Mouse (Mus musculus) heart, postnatal 0 days (tissue): ENCODE measurements around the gene Dapk2. TPM values are rescaled to one million over a fixed set of nuclear protein-coding genes. Genes with fewer than 3 reads are reported as not detected.
A peak's percentile ranks its signal among the peaks of the same experiment; 100 is the strongest.

Experiments used
- ATAC-seq: fragments of 200-750 bp; cut with Nextera tagmentation; 2 replicates; pipeline ENCODE4 v1.8.0; 2017; ENCODE audit warnings: low read depth, moderate number of reproducible peaks, moderate library complexity; ENCODE audit not compliant: insufficient read depth
- DNase-seq: peaks from one replicate; pipeline ENCODE4 v3.0.0-alpha.2; 2016; ENCODE audit warnings: low spot score
- H3K27ac ChIP-seq: fragments of 300-500 bp; sonication (generic); 2 replicates; pipeline ENCODE4 v1.5.1; 2014; ENCODE audit warnings: low read depth, mild to moderate bottlenecking
- H3K27me3 ChIP-seq: fragments of 300-500 bp; sonication (generic); 2 replicates; pipeline ENCODE4 v1.6.1; 2014; ENCODE audit warnings: low read length, mixed read lengths; ENCODE audit not compliant: control insufficient read depth, insufficient read depth
- H3K36me3 ChIP-seq: fragments of 300-500 bp; sonication (generic); replicated peaks from 2 replicates; pipeline ENCODE4 v1.6.1; 2014; ENCODE audit warnings: low read length, mixed read lengths; ENCODE audit not compliant: control insufficient read depth, insufficient read depth
- H3K4me1 ChIP-seq: fragments of 300-500 bp; sonication (generic); 2 replicates; pipeline ENCODE4 v1.6.1; 2014; ENCODE audit warnings: antibody characterized with exemption; ENCODE audit not compliant: control insufficient read depth, insufficient read depth
- H3K4me2 ChIP-seq: fragments of 300-500 bp; sonication (generic); 2 replicates; pipeline ENCODE4 v1.6.1; 2014; ENCODE audit warnings: low read depth, mild to moderate bottlenecking, low read length, moderate library complexity
- H3K4me3 ChIP-seq: fragments of 300-500 bp; sonication (generic); 2 replicates; pipeline ENCODE4 v1.5.1; 2014; ENCODE audit warnings: low read depth, low read length
- H3K9ac ChIP-seq: fragments of 300-500 bp; sonication (generic); replicated peaks from 2 replicates; pipeline ENCODE4 v1.6.1; 2014; ENCODE audit warnings: low read depth, low read length, mixed read lengths
- H3K9me3 ChIP-seq: fragments of 300-500 bp; sonication (generic); replicated peaks from 2 replicates; pipeline ENCODE4 v1.6.1; 2016; ENCODE audit warnings: low read length; ENCODE audit not compliant: control insufficient read depth
- CTCF ChIP-seq: IDR thresholded peaks from 2 replicates; pipeline ENCODE4 v1.5.1; 2016; ENCODE audit warnings: antibody characterized with exemption, control low read depth, low read depth
- EP300 ChIP-seq: IDR thresholded peaks from 2 replicates; pipeline ENCODE4 v1.6.1; 2016; ENCODE audit warnings: antibody characterized with exemption, low read depth
- WGBS: fragments of 180-500 bp; shearing (Covaris S2); extraction: QIAGEN DNeasy Blood & Tissue Kit; methylation state at CpG from one replicate; pipeline ENCODE4 v1.1.7; 2014; 5-methylcytosine and 5-hydroxymethylcytosine counted together
- polyA plus RNA-seq: library from polyadenylated mRNA; unstranded; fragments of >200 nt; fragmentation: Nextera tagmentation; extraction: Ambion mirVana; gene quantifications from 2 replicates; pipeline ENCODE4 v1.2.1, GENCODE M21; 2015
- total RNA-seq: library from RNA; depleted of rRNA; stranded (reverse); fragments of >200 nt; gene quantifications from 2 replicates; pipeline ENCODE4 v1.2.3, GENCODE M21; 2014; ENCODE audit warnings: low replicate concordance

Gene Dapk2
- total and polyA plus RNA-seq, 2 experiments from 2014 or later, result 2.3 to 4.7 TPM

DNA sequence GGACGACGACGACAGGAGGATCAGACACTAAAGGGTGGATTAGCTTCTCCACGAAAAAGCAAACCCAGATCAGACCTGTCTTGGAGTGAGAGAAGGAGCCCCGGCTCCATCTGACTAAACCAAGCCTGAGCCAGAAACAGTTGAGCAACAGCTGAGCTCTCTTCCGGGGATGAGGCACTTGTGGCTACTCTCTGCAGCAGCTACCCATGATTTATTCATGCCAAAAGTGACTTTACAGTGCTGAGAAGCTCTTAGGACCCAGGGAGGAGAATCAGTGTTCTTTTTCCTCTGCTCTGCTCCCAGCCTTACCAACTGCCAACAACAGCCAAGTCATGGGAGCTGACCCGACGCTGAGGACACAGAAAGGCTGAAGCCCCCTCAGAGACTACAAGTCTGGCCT lies 41.1 kb upstream of the Dapk2 start:
- no peaks in the 10 kb centered on the region for H3K27me3 ChIP-seq
- H3K4me3 ChIP-seq, result no peak overlapping the region
- H3K4me2 ChIP-seq, result no peak overlapping the region
- H3K4me1 ChIP-seq, result no peaks in the 10 kb centered on the region
- peaks cover 6% of the 10 kb centered on the region; the same call in 1 of the 2 replicates for H3K36me3 ChIP-seq
- H3K9ac ChIP-seq, result no peak overlapping the region
- 58% methylated on average over 8 of the region's 8 CpGs for WGBS
- H3K9me3 ChIP-seq, result no peaks in the 10 kb centered on the region
- no peak for ATAC-seq
- no peak overlapping the region for H3K27ac ChIP-seq
- no peak for TF ChIP-seq EP300
- no peak for TF ChIP-seq CTCF
- no peak for DNase-seq

DNA sequence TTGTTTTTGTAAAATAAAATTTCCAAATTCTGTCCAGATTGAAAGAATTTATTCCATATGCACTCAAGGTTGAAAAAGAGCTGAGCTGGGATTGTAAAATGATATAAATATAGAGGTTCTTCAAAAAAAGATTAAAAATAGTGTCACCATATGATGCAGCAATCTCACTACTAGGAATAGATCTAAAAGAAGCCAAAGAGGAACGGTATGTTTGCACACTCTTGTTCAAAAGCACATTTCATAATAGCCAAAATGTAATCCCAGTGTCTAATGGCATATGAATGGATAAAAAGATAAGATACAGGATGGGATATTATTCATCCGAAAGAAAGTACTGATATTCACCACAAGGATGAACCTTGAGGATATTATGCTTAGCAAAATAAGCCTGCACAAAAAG lies 38.5 kb upstream of the Dapk2 start:
- ATAC-seq, result no peak
- Histone ChIP-seq H3K9me3 (no peaks in the 10 kb centered on the region), H3K4me3 (no peak overlapping the region), H3K4me1 (peaks cover 5% of the 10 kb centered on the region; the same call in 1 of the 2 replicates), H3K4me2 (no peak overlapping the region), H3K27me3 (no peaks in the 10 kb centered on the region), H3K36me3 (no peaks in the 10 kb centered on the region), H3K9ac (no peak overlapping the region), H3K27ac (no peak overlapping the region)
- WGBS, result 76% methylated on average over 2 of the region's 2 CpGs
- DNase-seq, result no peak
- TF ChIP-seq CTCF, result no peak
- no peak for TF ChIP-seq EP300

DNA sequence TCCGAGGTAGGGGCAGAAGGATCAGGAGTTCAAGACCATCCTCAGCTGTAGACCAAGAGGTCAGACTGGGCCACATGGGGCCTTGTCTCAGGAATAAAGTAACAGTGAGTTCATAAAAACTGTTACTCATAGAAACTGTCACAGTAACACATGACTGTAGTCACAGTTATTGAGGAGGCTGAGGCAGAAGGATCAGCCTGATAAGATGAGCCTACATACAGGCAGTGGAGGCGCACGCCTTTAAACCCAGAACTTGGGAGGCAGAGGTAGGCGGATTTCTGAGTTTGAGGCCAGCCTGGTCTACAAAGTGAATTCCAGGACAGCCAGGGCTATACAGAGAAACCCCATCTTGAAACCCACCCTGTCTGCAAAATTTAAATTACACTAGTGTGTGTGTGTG lies 37.9 kb upstream of the Dapk2 start:
- Histone ChIP-seq H3K9me3 (no peaks in the 10 kb centered on the region), H3K4me3 (no peak overlapping the region), H3K36me3 (no peaks in the 10 kb centered on the region), H3K4me2 (no peak overlapping the region), H3K4me1 (peaks cover 5% of the 10 kb centered on the region; the same call in 1 of the 2 replicates), H3K9ac (no peak overlapping the region), H3K27me3 (no peaks in the 10 kb centered on the region), H3K27ac (no peak overlapping the region)
- DNase-seq (no peak), ATAC-seq (no peak)
- TF ChIP-seq CTCF, result no peak
- TF ChIP-seq EP300, result no peak
- WGBS, result 89% methylated on average over 4 of the region's 4 CpGs

DNA sequence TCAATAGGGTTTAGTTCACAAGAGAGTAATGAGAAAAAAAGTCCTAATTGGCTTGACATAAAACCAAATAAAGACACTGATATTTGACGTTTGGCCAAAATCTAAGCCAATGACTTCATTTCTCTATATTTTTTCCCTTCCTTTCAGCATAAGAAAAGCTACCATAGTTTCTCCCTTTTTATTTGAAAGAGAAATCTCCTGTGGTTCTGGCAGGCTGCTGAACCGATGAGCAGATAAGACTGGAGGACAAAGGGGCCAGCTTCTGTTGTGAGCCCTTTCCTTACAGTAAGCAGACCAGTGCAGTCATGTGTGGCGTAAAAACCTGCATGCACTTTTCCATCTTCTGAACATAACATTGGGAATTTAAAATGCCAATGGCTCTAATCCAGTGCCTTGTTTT lies 37.1 kb upstream of the Dapk2 start:
- Histone ChIP-seq H3K4me3 (no peak overlapping the region), H3K27me3 (no peaks in the 10 kb centered on the region), H3K36me3 (no peaks in the 10 kb centered on the region), H3K27ac (no peak overlapping the region), H3K9me3 (no peaks in the 10 kb centered on the region), H3K9ac (no peak overlapping the region), H3K4me2 (no peak overlapping the region), H3K4me1 (peaks cover 11% of the 10 kb centered on the region)
- TF ChIP-seq CTCF (no peak), EP300 (no peak)
- ATAC-seq (no peak), DNase-seq (no peak)
- 69% methylated on average over 3 of the region's 3 CpGs for WGBS

DNA sequence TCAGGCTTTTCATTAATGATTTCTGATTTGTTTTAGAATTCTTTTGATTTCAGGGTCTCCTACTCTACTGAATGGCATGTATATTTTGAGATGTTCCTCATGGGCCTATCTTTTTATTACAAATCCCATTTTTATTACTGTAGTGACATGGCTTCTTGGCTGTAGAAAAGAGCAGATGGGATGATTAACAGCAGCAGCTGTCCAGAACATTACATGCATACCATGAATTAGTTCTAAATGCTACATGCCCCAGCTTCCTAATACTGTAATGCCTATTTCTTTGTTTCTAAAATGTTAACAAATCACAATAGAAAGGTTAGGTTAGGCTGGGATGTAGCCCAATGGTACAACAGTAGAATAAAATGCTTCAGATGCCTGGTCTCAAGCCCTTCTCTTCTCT lies 36.6 kb upstream of the Dapk2 start:
- Histone ChIP-seq H3K27me3 (no peaks in the 10 kb centered on the region), H3K4me3 (no peak overlapping the region), H3K27ac (no peak overlapping the region), H3K4me1 (peaks cover 11% of the 10 kb centered on the region), H3K36me3 (no peaks in the 10 kb centered on the region), H3K4me2 (no peak overlapping the region), H3K9ac (no peak overlapping the region), H3K9me3 (no peaks in the 10 kb centered on the region)
- ATAC-seq (no peak), DNase-seq (no peak)
- TF ChIP-seq EP300 (no peak), CTCF (no peak)

DNA sequence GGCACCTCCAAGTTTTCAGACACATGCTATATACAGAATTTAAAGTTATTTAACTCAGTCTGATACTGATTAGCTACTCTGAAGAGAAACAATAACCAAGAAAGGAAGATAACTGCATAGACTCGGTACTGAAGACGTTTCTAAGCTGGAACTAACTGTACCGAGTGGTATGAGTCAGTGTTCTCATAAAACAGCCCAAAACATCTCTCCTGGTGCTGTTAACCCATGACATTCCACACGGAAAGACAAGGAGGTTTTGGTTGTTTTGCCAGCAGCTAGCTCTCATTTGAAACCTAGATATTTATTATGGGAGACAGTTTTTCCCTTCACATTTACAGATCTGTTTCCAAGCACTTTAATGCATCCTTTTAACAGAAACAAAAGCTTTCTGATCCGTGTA lies 34.4 kb upstream of the Dapk2 start:
- Histone ChIP-seq H3K4me1 (peaks cover 22% of the 10 kb centered on the region), H3K4me2 (peak overlapping the region; percentile 89), H3K27me3 (no peaks in the 10 kb centered on the region), H3K9me3 (no peaks in the 10 kb centered on the region), H3K36me3 (no peaks in the 10 kb centered on the region), H3K4me3 (peak overlapping the region; percentile 74), H3K27ac (peak overlapping the region; percentile 89; the same call in 1 of the 2 replicates), H3K9ac (peak overlapping the region; percentile 77)
- TF ChIP-seq CTCF (no peak), EP300 (no peak)
- DNase-seq (no peak), ATAC-seq (no peak)
- WGBS, result 17% methylated on average over 5 of the region's 5 CpGs
